Mouse (Mus musculus) forebrain, embryonic 11.5 days (tissue): ENCODE results near the gene Arhgap4. TPM values are rescaled to one million over a fixed set of nuclear protein-coding genes. Genes with fewer than 3 reads are reported as not detected.

Source experiments
- ATAC-seq: fragments of 200-750 bp; cut with Nextera tagmentation; replicated peaks from 2 replicates; pipeline ENCODE4 v1.8.0; 2017; ENCODE audit warnings: moderate TSS enrichment; ENCODE audit not compliant: low FRiP score
- DNase-seq: peaks from one replicate; pipeline ENCODE4 v3.0.0-alpha.2; 2017; ENCODE audit warnings: low spot score
- H3K27ac ChIP-seq: fragments of 300-500 bp; sonication (generic); 2 replicates; pipeline ENCODE4 v1.5.1; 2014; ENCODE audit warnings: low read depth, low read length
- H3K27me3 ChIP-seq: fragments of 300-500 bp; sonication (generic); 2 replicates; pipeline ENCODE4 v1.6.1; 2014; ENCODE audit warnings: mild to moderate bottlenecking, low read length, mixed read lengths; ENCODE audit not compliant: control insufficient read depth, insufficient read depth
- H3K36me3 ChIP-seq: fragments of 300-500 bp; sonication (generic); 2 replicates; pipeline ENCODE4 v1.6.1; 2014; ENCODE audit warnings: mild to moderate bottlenecking, low read length, moderate library complexity, mixed read lengths; ENCODE audit not compliant: control insufficient read depth, insufficient read depth
- H3K4me1 ChIP-seq: fragments of 300-500 bp; sonication (generic); replicated peaks from 2 replicates; pipeline ENCODE4 v1.6.1; 2014; ENCODE audit warnings: low read length, mixed read lengths; ENCODE audit not compliant: control insufficient read depth, insufficient read depth
- H3K4me2 ChIP-seq: fragments of 300-500 bp; sonication (generic); 2 replicates; pipeline ENCODE4 v1.6.1; 2014; ENCODE audit warnings: low read depth, mild to moderate bottlenecking, low read length, moderate library complexity, mixed read lengths; ENCODE audit not compliant: severe bottlenecking
- H3K4me3 ChIP-seq: fragments of 300-500 bp; sonication (generic); 2 replicates; pipeline ENCODE4 v1.5.1; 2014; ENCODE audit warnings: low read depth, low read length
- H3K9ac ChIP-seq: fragments of 300-500 bp; sonication (generic); 2 replicates; pipeline ENCODE4 v1.6.1; 2014; ENCODE audit warnings: low read length
- H3K9me3 ChIP-seq: fragments of 300-500 bp; sonication (generic); 2 replicates; pipeline ENCODE4 v1.6.1; 2016; ENCODE audit warnings: low read length, mixed read lengths; ENCODE audit not compliant: control insufficient read depth
- WGBS: fragments of 180-500 bp; shearing (Covaris S2); extraction: QIAGEN DNeasy Blood & Tissue Kit; methylation state at CpG from one replicate; pipeline ENCODE4 v1.1.7; 2014; 5-methylcytosine and 5-hydroxymethylcytosine counted together
- polyA plus RNA-seq: library from polyadenylated mRNA; unstranded; fragments of >200 nt; fragmentation: Nextera tagmentation; extraction: Ambion mirVana; gene quantifications from 2 replicates; pipeline ENCODE4 v1.2.1, GENCODE M21; 2014

Arhgap4 gene
- polyA plus RNA-seq = 1.7 and 2.0 TPM in 2 replicates

GRCm38 (mm10) chrX:73921823-73922549, at the start of gene Arhgap4, which contains the start of gene Naa10:
Gene Arhgap4 (minus strand): TSS chrX:73921870.
Gene Naa10 (minus strand): TSS chrX:73921944.
- no peaks in the 10 kb centered on the region for H3K9me3 ChIP-seq
- H3K4me3 ChIP-seq = peak within 1 kb of the TSS; percentile 50
- peak within 1 kb of the TSS; percentile 67 for H3K4me2 ChIP-seq
- 19% methylated on average over 43 of the region's 43 CpGs for WGBS
- ATAC-seq (peak; percentile 98), DNase-seq (peak; percentile 89)
- peak within 1 kb of the TSS; percentile 65 for H3K27ac ChIP-seq
- peak within 1 kb of the TSS; percentile 64 for H3K9ac ChIP-seq
- H3K27me3 ChIP-seq = no peaks in the 10 kb centered on the region
- H3K4me1 ChIP-seq = no peaks in the 10 kb centered on the region
- H3K36me3 ChIP-seq = no peaks in the 10 kb centered on the region

- Histone ChIP-seq H3K27me3 (no peaks in the 10 kb centered on the region), H3K4me3 (no peak overlapping the region), H3K9me3 (no peaks in the 10 kb centered on the region), H3K4me1 (no peaks in the 10 kb centered on the region), H3K9ac (no peak overlapping the region), H3K27ac (no peak overlapping the region), H3K36me3 (no peaks in the 10 kb centered on the region), H3K4me2 (no peak overlapping the region)
- ATAC-seq (no peak), DNase-seq (no peak)
Observed at GRCm38 (mm10) chrX:73970781-73971180, 49.1 kb upstream of the Arhgap4 start.

DNA sequence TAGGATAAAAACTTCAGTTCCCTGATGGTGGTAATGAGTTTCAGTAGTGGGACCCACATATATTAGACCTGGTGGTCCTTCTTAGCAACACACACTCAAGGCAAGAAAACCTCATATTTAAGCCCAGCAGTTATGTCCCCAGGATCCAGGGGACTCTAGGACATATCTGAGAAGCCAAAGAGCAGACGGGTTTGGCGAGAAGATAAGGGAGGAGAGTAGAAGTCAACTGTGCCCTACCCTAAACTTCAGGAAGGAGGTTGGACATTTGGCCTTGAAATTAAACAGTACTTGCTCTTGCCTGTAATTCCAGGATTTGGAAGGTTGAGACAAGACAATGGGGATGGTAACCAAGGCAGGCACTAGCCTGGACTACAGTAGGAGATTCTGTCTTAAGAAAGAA, 48.1 kb upstream of the Arhgap4 start:
- 88% methylated on average over 2 of the region's 2 CpGs for WGBS

GRCm38 (mm10) chrX:73969167-73969566, 47.5 kb upstream of the Arhgap4 start:
- WGBS = 78% methylated on average over 1 of the region's 1 CpGs
- no peak for ATAC-seq

More for the DNA sequence above, 48.1 kb upstream of the Arhgap4 start:
- Histone ChIP-seq H3K4me3 (no peak overlapping the region), H3K9me3 (no peaks in the 10 kb centered on the region), H3K4me1 (no peaks in the 10 kb centered on the region), H3K27me3 (no peaks in the 10 kb centered on the region), H3K27ac (no peak overlapping the region), H3K9ac (no peak overlapping the region), H3K4me2 (no peak overlapping the region), H3K36me3 (no peaks in the 10 kb centered on the region)
- ATAC-seq (no peak), DNase-seq (no peak)

GRCm38 (mm10) chrX:73967177-73968075, 45.8 kb upstream of the Arhgap4 start:
- Histone ChIP-seq H3K9me3 (no peaks in the 10 kb centered on the region), H3K27me3 (no peaks in the 10 kb centered on the region), H3K27ac (peak overlapping the region; percentile 97), H3K4me3 (peak overlapping the region; percentile 71), H3K9ac (peak overlapping the region; percentile 77), H3K36me3 (no peaks in the 10 kb centered on the region), H3K4me2 (peak overlapping the region; percentile 47), H3K4me1 (peaks cover 4% of the 10 kb centered on the region; the same call in 1 of the 2 replicates)
- 21% methylated on average over 57 of the region's 60 CpGs for WGBS
- peak; percentile 89 for ATAC-seq
- peak; percentile 91 for DNase-seq

More at GRCm38 (mm10) chrX:73969167-73969566, 47.5 kb upstream of the Arhgap4 start:
- Histone ChIP-seq H3K27ac (no peak overlapping the region), H3K4me3 (no peak overlapping the region), H3K4me1 (peaks cover 1% of the 10 kb centered on the region; the same call in 1 of the 2 replicates), H3K36me3 (no peaks in the 10 kb centered on the region), H3K4me2 (no peak overlapping the region), H3K27me3 (no peaks in the 10 kb centered on the region), H3K9me3 (no peaks in the 10 kb centered on the region), H3K9ac (no peak overlapping the region)
- DNase-seq = no peak

DNA sequence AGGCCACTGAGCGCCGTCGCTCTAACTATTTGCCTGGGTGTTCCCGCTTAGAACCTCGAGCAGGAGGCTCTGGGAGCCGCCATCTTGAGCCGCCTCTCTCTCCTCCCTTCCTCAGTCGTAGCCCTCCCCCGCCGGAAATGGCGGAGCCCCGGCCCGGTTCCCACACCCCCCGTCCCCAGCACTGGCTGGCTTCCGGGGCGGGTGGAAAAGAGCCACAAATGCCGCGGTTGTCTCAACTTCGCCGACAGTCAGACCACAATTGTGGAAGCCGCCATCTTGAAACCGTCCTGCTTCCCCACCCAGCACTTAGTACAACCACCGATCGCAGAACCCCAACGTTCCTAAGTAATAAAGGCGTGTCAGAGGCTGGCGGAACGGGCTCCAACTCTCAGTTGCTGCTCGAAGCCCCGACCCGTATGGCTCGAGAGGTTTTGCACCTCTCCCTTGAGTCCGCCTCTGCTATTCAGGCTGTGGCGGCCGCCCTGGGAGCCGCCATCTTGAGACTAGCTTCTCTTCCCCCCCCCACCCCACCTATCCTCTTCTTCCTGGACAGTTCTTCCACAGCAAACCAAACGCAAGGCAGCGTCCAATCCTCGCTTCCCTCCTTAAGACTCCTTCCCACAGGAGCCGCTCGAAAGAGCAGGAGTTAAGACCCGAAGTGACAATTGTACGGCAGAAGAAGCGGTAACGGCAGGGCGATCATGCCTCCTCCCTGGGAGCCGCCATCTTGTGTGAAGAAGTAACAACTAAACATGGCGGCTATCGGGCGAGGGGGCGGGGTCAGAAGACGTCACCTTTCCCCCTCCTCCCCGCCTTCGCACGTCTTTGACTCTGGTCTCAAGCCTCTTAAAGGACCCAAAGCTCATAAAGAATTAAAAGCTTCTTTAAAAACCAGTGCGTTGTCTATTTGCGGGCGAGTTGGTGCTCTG, 44.8 kb upstream of the Arhgap4 start, which contains the start of gene Hcfc1:
Gene Hcfc1 (minus strand): TSS at position 110 of the 929 bp plus-strand sequence.
- no peaks in the 10 kb centered on the region for H3K9me3 ChIP-seq
- DNase-seq (peak; percentile 90), ATAC-seq (peak; percentile 75)
- peak within 1 kb of the TSS; percentile 71 for H3K4me3 ChIP-seq
- H3K27ac ChIP-seq = peak within 1 kb of the TSS; percentile 97
- no peaks in the 10 kb centered on the region for H3K27me3 ChIP-seq
- peak within 1 kb of the TSS; percentile 63 for H3K4me2 ChIP-seq
- H3K4me1 ChIP-seq = peaks cover 4% of the 10 kb centered on the region; the same call in 1 of the 2 replicates
- 20% methylated on average over 57 of the region's 58 CpGs for WGBS
- no peaks in the 10 kb centered on the region for H3K36me3 ChIP-seq
- H3K9ac ChIP-seq = peak within 1 kb of the TSS; percentile 77

GRCm38 (mm10) chrX:73965307-73965706, 43.6 kb upstream of the Arhgap4 start:
- ATAC-seq (no peak), DNase-seq (no peak)

More at GRCm38 (mm10) chrX:73965307-73965706, 43.6 kb upstream of the Arhgap4 start:
- peak overlapping the region; percentile 71 for H3K4me3 ChIP-seq
- H3K9ac ChIP-seq = peak overlapping the region; percentile 77
- 24% methylated on average over 20 of the region's 20 CpGs for WGBS
- no peaks in the 10 kb centered on the region for H3K27me3 ChIP-seq
- H3K27ac ChIP-seq = no peak overlapping the region
- peak overlapping the region; percentile 63 for H3K4me2 ChIP-seq
- no peaks in the 10 kb centered on the region for H3K9me3 ChIP-seq
- peaks cover 4% of the 10 kb centered on the region; the same call in 1 of the 2 replicates for H3K4me1 ChIP-seq
- H3K36me3 ChIP-seq = no peaks in the 10 kb centered on the region
